Mouse (Mus musculus) frontal cortex, postnatal 25 days (tissue): Measurements from ENCODE around the gene Olfr314.
A peak's percentile ranks its signal among the peaks of the same experiment; 100 is the strongest.
"Not testable (repeated sequence)": the region's sequence is repeated elsewhere in the genome, so short reads cannot be mapped to it uniquely, and the experiment has no call there.

Experiments
- DNase-seq, 2 experiments: peaks; one replicate each; pipeline ENCODE4 v3.0.0; 2022; ENCODE audit warnings: low spot score in 2 of 2

Olfr314 gene

GRCm38 (mm10) chr11:58782480-58783089 lies at the start of gene Olfr314:
Gene Olfr314 (plus strand): TSS chr11:58782952.
- no peak for DNase-seq

- DNase-seq: no peak
These were observed 49.4 kb upstream of the Olfr314 start for GRCm38 (mm10) chr11:58733372-58733771.

GRCm38 (mm10) chr11:58738792-58739262 lies 43.9 kb upstream of the Olfr314 start, which contains the start of gene Olfr317:
Gene Olfr317 (minus strand): TSS chr11:58739212.
- no peak for DNase-seq

GRCm38 (mm10) chr11:58751096-58751495 lies 31.7 kb upstream of the Olfr314 start:
- peak in 1 of 2 experiments; percentile 30 for DNase-seq

- no peak for DNase-seq
These were observed 30.3 kb upstream of the Olfr314 start, which contains the start of gene Olfr316 for GRCm38 (mm10) chr11:58752434-58752833. Gene Olfr316 (plus strand): TSS chr11:58752734.

- DNase-seq: no peak
These were observed 9.9 kb upstream of the Olfr314 start, which contains the start of gene Olfr315 for GRCm38 (mm10) chr11:58772888-58773287. Gene Olfr315 (plus strand): TSS chr11:58773188.

- no peak for DNase-seq
These were observed 1.4 kb downstream of the Olfr314 start for GRCm38 (mm10) chr11:58784182-58784581.

- DNase-seq: no peak
These were observed 4.9 kb downstream of the Olfr314 start for GRCm38 (mm10) chr11:58787651-58788050.

GRCm38 (mm10) chr11:58788346-58788745 lies 5.6 kb downstream of the Olfr314 start:
- DNase-seq: no peak

GRCm38 (mm10) chr11:58789532-58789931 lies 6.8 kb downstream of the Olfr314 start:
- no peak for DNase-seq

GRCm38 (mm10) chr11:58790053-58790452 lies 7.3 kb downstream of the Olfr314 start:
- no peak for DNase-seq

GRCm38 (mm10) chr11:58790646-58791045 lies 7.9 kb downstream of the Olfr314 start:
- DNase-seq: no peak

GRCm38 (mm10) chr11:58795856-58796255 lies 13.1 kb downstream of the Olfr314 start:
- DNase-seq: no peak

- DNase-seq: peak; percentile 38 to 52
These were observed 14.1 kb downstream of the Olfr314 start for GRCm38 (mm10) chr11:58796850-58797249.

- peak in 1 of 2 experiments; percentile 23 for DNase-seq
These were observed 17.0 kb downstream of the Olfr314 start for GRCm38 (mm10) chr11:58799747-58800146.

GRCm38 (mm10) chr11:58801558-58802228 lies 18.9 kb downstream of the Olfr314 start, which contains the start of gene Fam183b:
Gene Fam183b (minus strand): TSS chr11:58801960.
- DNase-seq: no peak

- DNase-seq: no peak
These were observed 21.1 kb downstream of the Olfr314 start for GRCm38 (mm10) chr11:58803871-58804270.

GRCm38 (mm10) chr11:58804393-58804792 lies 21.6 kb downstream of the Olfr314 start:
- no peak for DNase-seq

- DNase-seq: no peak
These were observed 29.2 kb downstream of the Olfr314 start for GRCm38 (mm10) chr11:58812001-58812400.

- not testable (repeated sequence) for DNase-seq
These were observed 31.9 kb downstream of the Olfr314 start, which contains the start of gene Olfr313 for GRCm38 (mm10) chr11:58814700-58815099. Gene Olfr313 (plus strand): TSS chr11:58815000.

- no peak for DNase-seq
These were observed 32.9 kb downstream of the Olfr314 start for GRCm38 (mm10) chr11:58815676-58816075.

- not testable (repeated sequence) for DNase-seq
These were observed 46.2 kb downstream of the Olfr314 start, which contains the start of gene Olfr312 for GRCm38 (mm10) chr11:58828937-58829336. Gene Olfr312 (plus strand): TSS chr11:58829237.

GRCm38 (mm10) chr11:58829764-58830163 lies 47.0 kb downstream of the Olfr314 start:
- no peak for DNase-seq
